Mouse (Mus musculus) CD4-positive, CD25-positive, alpha-beta regulatory T cell, adult 4 months (primary cell): ENCODE measurements around the gene Sh3pxd2b. TPM values are rescaled to one million over a fixed set of nuclear protein-coding genes. Genes with fewer than 3 reads are reported as not detected.
A peak's percentile ranks its signal among the peaks of the same experiment; 100 is the strongest.

Experiments used
- ATAC-seq: one replicate; pipeline ENCODE4 v1.8.0; 2017
- polyA plus RNA-seq, 2 experiments: library from polyadenylated mRNA; unstranded; fragments of 100-300 nt; shearing (Covaris generic); gene quantifications; one replicate each; pipeline ENCODE4 v1.2.1; 2017

The Sh3pxd2b gene
- polyA plus RNA-seq, 2 experiments from 2014 or later = 0.28 TPM; not detected in 1

GRCm38 (mm10) chr11:32435410-32436060 is 87.9 kb downstream of the Sh3pxd2b start:
- ATAC-seq = peak; percentile 41

GRCm38 (mm10) chr11:32442576-32442975 is 95.0 kb downstream of the Sh3pxd2b start:
- ATAC-seq = no peak

GRCm38 (mm10) chr11:32444266-32444665 is 96.6 kb downstream of the Sh3pxd2b start:
- no peak for ATAC-seq

DNA sequence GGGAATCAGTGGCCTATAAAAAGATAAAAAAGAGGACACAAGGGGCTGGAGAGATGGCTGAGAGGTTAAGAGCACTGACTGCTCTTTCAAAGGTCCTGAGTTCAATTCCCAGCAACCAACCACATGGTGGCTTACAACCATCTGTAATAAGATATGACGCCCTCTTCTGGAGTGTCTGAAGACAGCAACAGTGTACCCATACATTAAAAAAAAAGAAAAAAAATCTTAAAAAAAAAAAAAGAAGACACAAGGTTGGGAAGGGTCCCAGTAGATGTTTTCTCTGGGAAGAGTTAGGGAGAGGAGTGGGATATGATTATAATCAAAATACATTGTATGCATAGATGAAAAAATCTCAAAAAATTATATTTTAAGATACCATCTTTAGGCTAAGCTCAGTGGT is 97.5 kb downstream of the Sh3pxd2b start:
- no peak for ATAC-seq

- peak; percentile 90 for ATAC-seq
Measured at GRCm38 (mm10) chr11:32445637-32446226, 98.1 kb downstream of the Sh3pxd2b start.

- peak; percentile 24 for ATAC-seq
Measured at GRCm38 (mm10) chr11:32450216-32450615, 102.6 kb downstream of the Sh3pxd2b start.

DNA sequence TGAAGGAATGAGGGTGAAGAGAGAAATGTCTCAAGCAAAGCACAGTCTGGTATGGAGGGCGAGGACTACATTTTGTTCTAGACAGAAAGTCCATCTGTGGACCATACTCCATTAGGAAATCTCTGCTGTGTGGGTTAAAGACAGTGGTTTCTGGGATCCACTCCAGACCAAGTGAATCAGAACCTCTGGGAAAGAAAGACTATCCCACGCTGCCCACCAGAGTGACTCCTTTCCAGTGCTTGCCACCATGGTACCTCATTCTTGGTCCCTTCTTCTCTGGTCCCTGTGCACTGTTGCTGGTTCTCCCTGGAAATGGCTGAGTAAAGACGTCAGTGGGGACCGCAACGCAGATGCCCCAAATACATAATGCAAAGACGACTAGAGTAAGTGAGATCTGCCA is 103.7 kb downstream of the Sh3pxd2b start:
- no peak for ATAC-seq

DNA sequence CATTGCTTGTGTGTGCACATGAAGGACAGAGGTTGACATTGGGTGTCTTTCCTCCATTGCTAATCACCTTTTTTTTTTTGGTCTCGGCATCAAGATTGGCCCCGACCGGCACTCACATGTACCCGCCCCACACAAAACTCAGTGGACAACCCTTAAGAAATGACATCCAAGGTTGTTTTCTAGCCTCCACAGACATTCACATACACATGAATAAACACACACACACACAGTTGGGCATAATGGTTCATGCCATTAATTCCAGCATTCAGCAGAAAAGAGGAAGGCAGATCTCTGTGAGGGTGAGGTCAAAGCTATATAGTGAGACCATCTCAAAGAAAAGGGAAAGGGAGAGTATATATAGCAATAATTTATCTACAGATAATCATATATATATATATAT is 105.1 kb downstream of the Sh3pxd2b start:
- no peak for ATAC-seq

- ATAC-seq = no peak
Measured at GRCm38 (mm10) chr11:32453353-32453915, 105.8 kb downstream of the Sh3pxd2b start.

GRCm38 (mm10) chr11:32454231-32454799 is 106.7 kb downstream of the Sh3pxd2b start:
- peak; percentile 11 for ATAC-seq

DNA sequence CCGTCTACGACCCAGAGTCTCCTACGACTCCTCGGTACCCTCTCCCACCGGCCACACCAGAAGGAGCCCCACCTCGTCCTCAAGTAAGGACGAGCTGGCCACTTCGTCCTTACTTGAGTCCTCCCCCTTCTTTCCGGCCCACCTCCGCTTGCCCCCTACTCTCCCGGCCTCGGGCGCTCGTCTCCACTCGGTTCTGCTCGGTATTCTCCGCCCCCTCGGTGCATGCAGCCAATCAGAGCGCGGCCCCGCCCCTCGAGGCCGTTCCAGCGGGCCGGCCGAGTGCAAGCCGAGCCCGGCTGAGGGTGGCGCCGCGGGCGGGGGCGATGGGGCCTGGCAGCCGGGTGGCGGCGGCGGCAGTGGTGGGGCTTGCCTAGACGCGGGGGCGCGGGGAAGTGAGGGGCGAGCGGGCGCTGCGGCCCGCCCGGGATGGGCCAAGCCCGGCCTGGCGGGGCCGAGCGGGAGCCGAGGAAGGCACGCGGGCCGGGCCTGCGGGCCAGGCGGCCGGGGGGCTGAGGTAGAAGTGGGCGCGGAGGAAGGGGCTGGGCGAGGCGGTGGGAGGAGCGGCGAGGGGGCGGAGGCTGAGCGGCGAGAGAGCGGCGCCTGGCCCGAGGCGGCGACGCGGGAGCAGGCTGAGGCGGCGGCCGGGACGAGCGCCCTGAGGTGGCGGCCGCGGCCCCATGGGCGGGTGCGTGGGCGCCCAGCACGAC is 107.3 kb downstream of the Sh3pxd2b start, which contains the start of gene Ubtd2:
TSS of gene Ubtd2 (plus strand) at position 571 of the 707 bp plus-strand sequence.
- peak; percentile 87 for ATAC-seq

GRCm38 (mm10) chr11:32455507-32456141 is 108.0 kb downstream of the Sh3pxd2b start:
- ATAC-seq = peak; percentile 24

- ATAC-seq = no peak
Measured at GRCm38 (mm10) chr11:32456356-32456755, 108.7 kb downstream of the Sh3pxd2b start.

- ATAC-seq = no peak
Measured at GRCm38 (mm10) chr11:32464282-32464681, 116.7 kb downstream of the Sh3pxd2b start.

DNA sequence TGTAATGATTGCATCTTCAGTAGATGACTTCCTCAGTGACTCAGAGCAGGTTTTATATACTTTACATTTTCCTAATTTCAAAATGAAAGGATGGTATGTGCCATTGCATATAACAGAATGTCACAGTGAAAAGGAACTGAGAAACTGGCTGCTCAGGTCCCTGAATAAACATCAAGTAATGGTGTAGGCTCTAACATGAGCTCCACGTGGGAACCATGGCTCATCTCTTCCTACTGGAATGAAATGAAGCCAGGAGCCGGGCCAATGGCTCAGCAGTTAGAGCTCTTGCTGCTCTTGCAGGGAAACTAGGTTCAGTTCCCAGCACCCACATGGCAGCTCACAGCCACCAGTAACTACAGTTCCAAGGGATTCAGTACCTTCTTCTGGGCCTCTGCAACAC is 124.3 kb downstream of the Sh3pxd2b start:
- no peak for ATAC-seq

GRCm38 (mm10) chr11:32474725-32475124 is 127.1 kb downstream of the Sh3pxd2b start:
- ATAC-seq = peak; percentile 79

GRCm38 (mm10) chr11:32475487-32476236 is 128.0 kb downstream of the Sh3pxd2b start:
- no peak for ATAC-seq
